Mouse (Mus musculus) ES-Bruce4 (cell line): ENCODE measurements around the gene Sult2a7. TPM values are rescaled to one million over a fixed set of nuclear protein-coding genes. Genes with fewer than 3 reads are reported as not detected.

Experiments
- H3K27ac ChIP-seq: 2 replicates; pipeline ENCODE4 v1.5.1; 2012; ENCODE audit warnings: low read length, inconsistent platforms; ENCODE audit not compliant: insufficient read depth
- H3K27me3 ChIP-seq: 2 replicates; pipeline ENCODE4 v1.6.1; 2012; ENCODE audit warnings: mild to moderate bottlenecking, low read length, inconsistent platforms; ENCODE audit not compliant: control insufficient read depth, poor library complexity, insufficient read depth, severe bottlenecking
- H3K36me3 ChIP-seq: 2 replicates; pipeline ENCODE4 v1.6.1; 2012; ENCODE audit warnings: inconsistent platforms, mild to moderate bottlenecking, low read length, moderate library complexity; ENCODE audit not compliant: control insufficient read depth, poor library complexity, insufficient read depth, severe bottlenecking
- H3K4me1 ChIP-seq: one replicate; pipeline ENCODE4 v1.8.1; 2011; ENCODE audit warnings: low read length; ENCODE audit not compliant: control insufficient read depth, insufficient read depth
- H3K4me3 ChIP-seq: 2 replicates; pipeline ENCODE4 v1.5.1; 2011; ENCODE audit warnings: low read depth, mild to moderate bottlenecking, low read length
- H3K9ac ChIP-seq: 2 replicates; pipeline ENCODE4 v1.6.1; 2012; ENCODE audit warnings: low read depth, mild to moderate bottlenecking, inconsistent platforms; ENCODE audit not compliant: poor library complexity, severe bottlenecking
- H3K9me3 ChIP-seq: replicated peaks from 2 replicates; pipeline ENCODE4 v1.6.1; 2012; ENCODE audit warnings: mild to moderate bottlenecking, low read length, inconsistent platforms; ENCODE audit not compliant: control insufficient read depth, poor library complexity, insufficient read depth, severe bottlenecking
- CTCF ChIP-seq: IDR thresholded peaks from one replicate; pipeline ENCODE4 v1.8.1; 2011; ENCODE audit warnings: low read depth, low read length
- EP300 ChIP-seq: IDR thresholded peaks from 2 replicates; pipeline ENCODE4 v1.6.1; 2011; ENCODE audit warnings: low read depth, low read length; ENCODE audit not compliant: insufficient read depth
- POLR2A ChIP-seq: IDR thresholded peaks from one replicate; pipeline ENCODE4 v1.8.1; 2011; ENCODE audit warnings: low read length; ENCODE audit not compliant: insufficient read depth
- polyA plus RNA-seq: library from polyadenylated mRNA; stranded (reverse); fragments of >200 nt; gene quantifications from 2 replicates; pipeline ENCODE4 v1.2.4, GENCODE M21; 2011; ENCODE audit warnings: low read depth; ENCODE audit not compliant: missing spikeins, insufficient read depth, insufficient read length

The Sult2a7 gene
- polyA plus RNA-seq, 1 experiment = not detected

DNA sequence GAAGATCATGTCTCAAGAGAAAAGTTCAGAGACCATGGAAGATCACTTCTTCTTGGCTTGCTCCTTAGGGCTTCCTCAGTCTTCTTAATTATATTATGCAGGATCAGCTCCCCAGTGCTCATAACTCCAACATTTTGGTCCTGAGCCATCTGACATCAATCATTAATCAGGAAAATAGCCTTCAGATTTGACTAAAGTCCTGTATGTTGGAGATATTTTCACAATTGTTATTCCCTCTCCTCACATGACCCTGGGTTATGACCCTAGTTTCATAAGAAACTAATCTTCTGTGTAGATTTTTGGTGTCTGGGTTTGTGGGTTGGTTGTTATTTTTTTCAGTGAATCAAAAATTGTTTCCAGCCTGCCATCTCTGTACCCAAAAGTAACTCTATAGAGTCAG is 54.4 kb downstream of the Sult2a7 start:
- H3K4me3 ChIP-seq = no peak overlapping the region
- no peaks in the 10 kb centered on the region for H3K4me1 ChIP-seq
- no peak overlapping the region for H3K9ac ChIP-seq
- H3K9me3 ChIP-seq = no peaks in the 10 kb centered on the region
- H3K36me3 ChIP-seq = no peaks in the 10 kb centered on the region
- TF ChIP-seq POLR2A (no peak), CTCF (no peak), EP300 (no peak)
- no peaks in the 10 kb centered on the region for H3K27me3 ChIP-seq
- H3K27ac ChIP-seq = no peak overlapping the region

DNA sequence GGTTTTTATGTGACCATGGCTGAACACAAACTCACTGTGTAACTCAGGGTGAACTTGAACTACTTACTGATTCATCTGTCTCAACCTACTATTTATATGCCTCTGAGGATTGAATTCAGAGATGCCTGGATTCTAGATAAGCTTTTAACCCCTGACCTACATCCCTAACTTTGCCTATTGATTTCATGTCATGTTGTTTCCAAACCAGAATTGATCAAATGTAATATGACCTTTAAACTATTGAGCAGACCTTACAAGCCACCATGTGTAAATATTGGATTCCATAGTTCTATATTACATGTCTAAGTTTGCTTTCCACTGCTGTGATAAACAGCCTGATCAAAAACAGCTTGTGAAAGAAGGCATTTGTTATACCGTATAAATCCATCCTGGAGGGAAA is 55.5 kb downstream of the Sult2a7 start:
- no peak for TF ChIP-seq POLR2A
- TF ChIP-seq CTCF = no peak
- TF ChIP-seq EP300 = no peak
- H3K4me3 ChIP-seq = no peak overlapping the region
- H3K36me3 ChIP-seq = no peaks in the 10 kb centered on the region
- no peaks in the 10 kb centered on the region for H3K9me3 ChIP-seq
- no peak overlapping the region for H3K27ac ChIP-seq
- no peak overlapping the region for H3K9ac ChIP-seq
- no peaks in the 10 kb centered on the region for H3K27me3 ChIP-seq
- no peaks in the 10 kb centered on the region for H3K4me1 ChIP-seq

DNA sequence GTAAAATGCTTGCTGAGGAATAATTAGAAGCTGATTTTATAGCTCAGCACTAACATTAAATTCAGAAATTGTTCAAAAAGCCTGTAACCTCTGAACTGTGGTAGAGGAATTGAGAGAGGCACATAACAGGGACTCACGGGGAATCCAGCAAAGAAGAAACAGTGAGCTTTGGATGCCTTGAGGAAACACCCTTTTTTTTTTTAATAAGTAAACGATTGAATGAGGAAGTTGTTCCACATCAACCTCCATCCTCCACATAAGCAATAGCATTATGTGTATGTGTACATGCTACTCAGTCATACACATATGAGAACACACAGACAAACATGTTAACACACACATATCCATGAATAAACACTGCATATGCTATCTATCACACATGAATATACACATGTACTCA is 56.0 kb downstream of the Sult2a7 start:
- Histone ChIP-seq H3K9me3 (no peaks in the 10 kb centered on the region), H3K4me1 (no peaks in the 10 kb centered on the region), H3K36me3 (no peaks in the 10 kb centered on the region)

More for the DNA sequence above, 56.0 kb downstream of the Sult2a7 start:
- Histone ChIP-seq H3K9ac (no peak overlapping the region), H3K27ac (no peak overlapping the region), H3K4me3 (no peak overlapping the region), H3K27me3 (no peaks in the 10 kb centered on the region)
- TF ChIP-seq EP300 (no peak), POLR2A (no peak), CTCF (no peak)

Other genes with a start within 250 kb of the Sult2a7 start
- gene Sult2a6, start 239.4 kb downstream of the Sult2a7 start, polyA plus RNA-seq = not detected in 2 replicates
- not detected in 2 replicates for gene Obox8, start 160.7 kb downstream of the Sult2a7 start, polyA plus RNA-seq
- not detected in 2 replicates for gene Sult2a8, start 47.5 kb downstream of the Sult2a7 start, polyA plus RNA-seq
- gene Vmn1r90, start 69.3 kb upstream of the Sult2a7 start, polyA plus RNA-seq = 0.66 and 1.9 TPM in 2 replicates
- not detected in 2 replicates for gene Obox7, start 165.3 kb upstream of the Sult2a7 start, polyA plus RNA-seq